Mouse (Mus musculus) T-helper 1 cell (primary cell): Measurements from ENCODE around the gene Usp35.

ENCODE experiments used
- in situ Hi-C: fragments of 300-600 bp; cut with MboI, MseI; formaldehyde crosslinking; loops from one replicate; pipeline ENCODE4 v1.15.1; 2025; ENCODE audit warnings: high pct_unique_total_duplicates

Gene Usp35

DNA sequence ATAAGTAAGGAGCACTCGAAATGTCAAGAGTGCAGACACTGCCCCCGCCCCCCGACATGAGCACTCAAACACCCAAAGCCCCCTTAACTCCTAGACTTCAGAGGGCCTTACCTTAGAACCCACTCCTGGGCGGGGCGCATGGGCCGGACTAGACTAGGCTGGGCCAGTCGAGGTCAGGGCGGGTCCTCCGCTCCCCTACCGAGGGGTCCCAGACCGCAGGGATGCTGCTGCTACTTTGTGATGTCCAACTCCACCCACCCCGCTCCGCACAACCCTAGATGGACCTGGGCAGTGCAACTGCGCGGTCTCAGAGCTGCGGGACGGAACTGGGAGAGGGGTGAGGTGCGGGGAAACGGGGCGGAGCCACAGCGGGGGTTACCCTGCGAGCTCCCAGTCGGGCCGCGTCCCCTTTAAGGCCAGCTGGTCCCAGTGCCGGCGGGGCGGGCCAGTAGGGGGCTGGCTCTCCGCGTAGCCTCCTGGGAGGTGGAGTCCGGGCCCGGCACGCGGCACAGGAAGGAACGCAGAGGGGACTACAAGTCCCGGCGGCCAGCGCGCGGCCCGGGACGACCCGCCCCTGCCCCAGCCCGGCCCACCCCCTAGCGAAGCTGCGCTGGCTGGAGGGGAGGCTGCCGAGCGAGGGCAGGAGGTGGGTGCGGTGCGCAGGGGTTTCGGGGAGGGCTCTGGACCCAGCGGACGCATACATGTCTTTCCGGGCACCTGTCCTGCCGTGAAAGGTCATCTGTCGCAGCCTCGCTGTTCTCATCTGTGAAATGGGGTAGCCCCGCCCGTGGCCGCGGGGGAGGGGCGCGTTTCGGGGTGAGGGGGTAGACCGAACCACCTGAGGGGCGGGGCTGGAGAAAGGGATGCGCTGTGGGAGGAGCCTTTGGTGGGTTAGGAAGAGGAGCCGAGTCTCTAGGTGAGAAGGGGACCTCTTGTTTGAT is at the start of gene Usp35, which contains the start of gene Kctd21:
Usp35 (minus strand) TSS at position 295 of the 941 bp plus-strand sequence.
Kctd21 (plus strand) TSS at position 602 of the 941 bp plus-strand sequence.
- in situ Hi-C loops: no loop called here

GRCm38 (mm10) chr7:97380500-97381123 is 48.8 kb upstream of the Usp35 start:
- in situ Hi-C loops: no loop called here

DNA sequence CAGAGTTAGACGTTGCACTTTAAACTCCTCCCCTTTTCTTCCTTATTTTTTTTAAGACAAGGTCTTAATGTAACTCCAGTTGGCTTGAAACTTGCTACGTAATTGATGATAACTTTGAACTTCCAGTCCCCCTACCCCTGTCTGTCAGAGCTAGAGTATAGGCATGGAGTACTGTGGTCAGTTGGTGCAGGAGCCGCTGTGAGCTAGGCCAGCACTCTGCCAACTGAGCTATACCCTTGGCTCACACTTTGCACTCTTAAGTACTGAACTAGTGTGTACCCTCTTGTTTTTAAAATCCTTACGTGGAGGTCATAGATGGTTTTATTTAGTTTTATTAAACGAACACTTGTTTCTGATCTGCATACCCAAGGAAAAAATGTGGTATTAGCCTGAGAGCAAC is 47.5 kb upstream of the Usp35 start:
- in situ Hi-C loops: no loop called here

DNA sequence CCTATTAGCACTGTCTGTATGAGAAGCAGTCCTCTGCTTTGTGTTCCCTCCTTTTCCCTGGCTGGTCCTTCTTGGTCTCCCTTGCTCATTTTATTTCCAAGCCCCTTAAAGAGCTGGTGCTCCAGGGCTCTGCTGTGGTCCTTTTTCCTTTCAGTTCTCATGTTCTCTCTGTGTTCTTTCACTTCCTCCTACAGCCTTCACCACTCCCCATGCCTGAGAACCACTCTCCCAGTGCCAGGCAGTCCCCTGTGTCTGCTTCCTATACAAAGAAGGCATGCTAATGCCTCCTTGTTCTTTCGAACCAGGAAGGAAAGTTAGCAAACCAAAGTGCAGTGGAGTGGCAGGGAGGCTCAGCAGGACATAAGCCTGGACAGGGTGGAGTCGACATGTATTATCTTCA is 44.1 kb upstream of the Usp35 start:
- in situ Hi-C loops: no loop called here

GRCm38 (mm10) chr7:97375101-97375500 is 43.3 kb upstream of the Usp35 start:
- in situ Hi-C loops: no loop called here

GRCm38 (mm10) chr7:97365887-97366286 is 34.1 kb upstream of the Usp35 start:
- in situ Hi-C loops: no loop called here

DNA sequence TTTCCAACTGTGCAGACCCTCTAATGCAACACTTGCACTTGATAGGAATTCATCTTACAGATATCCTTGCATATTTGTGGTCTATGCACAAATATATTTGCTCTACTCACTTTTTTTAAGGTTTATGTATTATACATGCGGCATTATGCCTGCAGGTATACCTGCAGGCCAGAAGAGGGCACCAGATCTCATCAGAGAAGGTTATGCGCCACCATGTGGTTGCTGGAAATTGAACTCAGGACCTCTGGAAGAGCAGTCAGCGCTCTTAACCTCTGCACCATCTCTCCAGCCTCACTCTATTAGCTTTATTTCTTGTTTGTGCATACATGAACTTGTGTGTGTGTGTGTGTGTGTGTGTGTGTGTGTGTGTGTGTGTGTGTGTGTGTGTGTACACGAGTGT is 29.6 kb upstream of the Usp35 start:
- in situ Hi-C loops: no loop called here

GRCm38 (mm10) chr7:97360955-97361354 is 29.1 kb upstream of the Usp35 start:
- in situ Hi-C loops: no loop called here

DNA sequence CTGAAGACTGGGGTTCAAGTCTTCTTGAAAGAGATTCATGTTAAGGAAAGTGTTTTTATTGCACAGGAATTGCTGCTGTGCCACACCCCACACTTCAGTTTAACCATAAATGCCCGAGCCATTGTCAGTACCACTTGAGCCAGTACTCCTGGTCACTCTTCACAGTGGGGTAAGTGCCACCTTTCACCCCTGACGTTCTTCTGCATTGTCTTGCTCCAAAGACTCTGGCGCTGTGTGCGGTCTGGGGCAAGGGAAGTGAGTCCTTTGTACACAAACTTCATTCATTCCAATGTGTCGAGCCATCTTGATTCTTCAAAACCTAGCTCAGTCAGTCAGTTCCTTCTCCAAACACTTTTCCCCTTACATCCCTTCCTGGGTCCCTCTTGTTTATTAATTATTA is 28.3 kb upstream of the Usp35 start:
- in situ Hi-C loops: no loop called here

GRCm38 (mm10) chr7:97358347-97358746 is 26.5 kb upstream of the Usp35 start:
- in situ Hi-C loops: no loop called here

DNA sequence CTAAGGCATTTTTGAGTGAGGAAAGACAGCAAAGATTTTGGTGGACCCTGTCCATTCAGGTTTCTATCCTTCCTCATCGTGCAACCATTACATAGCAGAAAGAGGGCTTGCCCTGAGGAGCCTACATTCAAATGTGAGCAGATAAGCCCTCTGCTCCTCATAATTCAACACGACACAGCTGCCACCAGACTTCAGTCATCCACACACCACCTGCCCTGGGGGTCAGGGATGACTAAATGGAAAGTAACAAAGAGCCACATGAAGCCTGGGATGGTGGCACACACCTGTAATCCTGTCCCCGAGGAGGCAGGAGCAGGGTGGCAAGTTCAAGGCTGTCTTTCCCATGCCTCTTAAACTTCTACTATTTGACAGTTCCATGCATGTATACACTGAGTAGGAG is 26.0 kb upstream of the Usp35 start:
- in situ Hi-C loops: no loop called here

DNA sequence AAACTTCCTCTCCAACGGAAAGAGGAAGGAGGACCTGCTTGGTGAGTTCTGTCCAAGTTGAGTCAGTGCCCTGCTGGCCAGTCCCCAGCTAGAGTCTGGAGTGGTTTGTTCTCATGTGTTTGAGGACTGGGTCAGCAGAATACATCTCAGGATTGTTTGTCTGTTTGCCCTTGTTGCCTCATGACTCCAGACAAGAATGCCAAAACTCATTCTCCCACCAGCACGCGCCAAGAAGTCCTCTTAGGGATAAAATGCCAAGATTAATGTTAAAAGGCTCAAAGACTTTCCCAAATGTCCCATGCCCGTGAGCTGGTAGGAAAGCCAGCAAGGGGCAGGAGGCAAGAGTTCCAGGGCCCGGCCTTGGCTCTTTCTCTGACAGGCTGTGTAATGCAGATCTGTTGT is 25.1 kb upstream of the Usp35 start:
- in situ Hi-C loops: no loop called here

DNA sequence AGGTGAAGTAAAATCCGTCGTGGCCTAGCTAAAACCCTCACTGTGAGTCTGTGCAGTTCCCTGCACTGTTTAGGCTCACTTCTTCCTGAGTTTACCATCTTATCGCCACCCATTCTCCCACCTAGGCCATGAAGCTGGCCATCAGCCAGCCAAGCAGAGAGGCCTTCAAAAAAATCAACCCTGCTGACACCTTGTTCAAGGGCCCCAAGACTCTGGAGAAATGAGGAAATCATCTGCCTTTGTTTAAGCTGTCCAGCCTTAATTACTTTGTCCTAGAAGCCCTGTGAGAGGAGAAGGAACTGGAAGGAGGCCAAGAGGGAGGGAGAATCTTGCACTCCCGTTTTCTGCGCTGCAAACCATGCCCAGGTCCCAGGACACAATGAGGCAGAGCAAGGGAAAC is 24.4 kb upstream of the Usp35 start:
- in situ Hi-C loops: no loop called here

DNA sequence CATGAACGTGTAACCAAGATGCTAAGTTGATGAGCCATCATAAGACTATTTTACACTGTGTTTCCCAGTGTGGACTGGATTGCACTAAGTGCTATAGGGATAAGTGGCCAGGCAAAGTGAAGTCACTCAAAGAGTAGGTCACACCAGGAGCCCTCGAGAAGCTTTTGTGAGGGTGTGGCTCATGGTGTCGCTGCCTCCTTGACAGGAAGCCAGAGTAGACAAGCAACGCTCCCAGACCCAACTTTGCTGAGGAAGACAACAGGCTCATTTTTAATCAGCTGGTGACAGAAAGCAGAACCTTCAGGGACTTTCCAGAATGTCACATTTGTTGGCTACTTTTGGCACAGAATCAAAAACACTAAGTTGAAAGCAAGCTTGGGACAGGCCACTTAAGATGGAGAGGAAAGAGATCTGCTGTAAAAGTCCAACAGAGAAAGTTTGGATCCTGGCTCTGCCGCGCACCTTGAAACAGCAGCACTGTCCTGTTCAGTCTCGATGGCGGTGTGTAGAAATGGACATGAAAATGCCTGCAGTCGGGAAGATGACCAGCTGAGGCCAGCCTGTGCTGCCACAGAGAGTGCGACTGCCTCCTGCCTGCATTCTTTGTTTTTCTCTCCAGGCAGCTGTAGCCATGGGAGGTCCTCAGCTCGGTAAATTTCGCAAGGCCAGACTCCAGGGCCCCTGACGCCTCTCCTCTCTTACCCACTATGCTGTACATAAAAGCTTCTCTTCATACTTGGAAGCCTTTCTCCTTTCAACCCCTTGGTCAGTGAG is 23.4 kb upstream of the Usp35 start:
- in situ Hi-C loops: no loop called here

GRCm38 (mm10) chr7:97353356-97353755 is 21.5 kb upstream of the Usp35 start:
- in situ Hi-C loops: no loop called here

DNA sequence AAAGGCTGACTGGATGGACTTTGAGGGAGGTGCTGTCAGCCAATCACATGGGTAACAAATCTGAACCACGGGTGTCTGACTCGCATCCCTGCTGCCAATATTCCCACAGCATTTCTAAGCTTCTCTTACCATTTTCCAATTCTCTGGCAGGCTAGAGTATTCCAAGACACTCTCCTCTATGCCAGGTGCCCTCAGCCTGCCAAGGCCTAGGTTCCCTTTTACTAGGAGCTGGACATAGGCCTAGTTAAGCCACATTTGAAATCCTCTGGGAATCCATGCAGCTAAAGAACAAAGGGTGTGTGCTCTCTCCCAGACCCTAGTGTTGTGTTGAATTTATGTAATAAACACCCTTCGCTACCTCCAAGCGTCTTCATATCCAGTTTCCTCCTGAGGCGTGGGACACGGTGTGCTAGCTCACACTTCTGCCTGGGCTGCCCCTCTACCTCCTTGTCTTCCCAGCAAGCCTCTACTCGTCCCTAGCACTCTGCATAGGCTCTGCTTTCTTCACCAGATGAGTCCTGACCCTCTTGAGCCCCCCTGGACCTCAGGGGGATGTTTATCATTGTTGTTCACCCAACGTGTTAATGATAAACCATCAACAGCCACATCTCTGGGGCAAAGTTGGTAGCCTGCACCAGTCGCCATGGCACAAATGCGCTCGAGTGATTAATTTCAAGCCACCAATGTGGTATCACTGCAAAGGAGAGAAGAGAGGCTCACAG is 20.1 kb upstream of the Usp35 start:
- in situ Hi-C loops: no loop called here

DNA sequence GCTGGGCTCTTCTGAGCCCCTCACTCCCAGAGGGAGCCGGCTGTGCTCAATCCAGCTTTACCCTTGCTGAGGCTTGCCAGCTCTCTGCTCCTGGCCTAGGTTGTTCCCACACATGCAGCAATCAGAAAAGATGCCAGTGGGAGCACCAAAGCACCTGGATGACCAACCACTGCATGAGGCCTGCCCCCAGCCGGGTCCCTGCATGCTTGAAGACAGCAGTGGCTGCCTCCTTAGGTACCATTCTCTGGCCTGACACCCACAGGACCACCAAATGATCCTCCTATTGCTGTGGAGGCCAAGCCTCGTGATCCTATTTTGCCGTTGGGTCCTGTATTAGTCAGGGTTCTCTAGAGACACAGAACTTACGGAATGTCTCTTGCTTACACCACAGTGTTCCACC is 19.1 kb upstream of the Usp35 start:
- in situ Hi-C loops: no loop called here

DNA sequence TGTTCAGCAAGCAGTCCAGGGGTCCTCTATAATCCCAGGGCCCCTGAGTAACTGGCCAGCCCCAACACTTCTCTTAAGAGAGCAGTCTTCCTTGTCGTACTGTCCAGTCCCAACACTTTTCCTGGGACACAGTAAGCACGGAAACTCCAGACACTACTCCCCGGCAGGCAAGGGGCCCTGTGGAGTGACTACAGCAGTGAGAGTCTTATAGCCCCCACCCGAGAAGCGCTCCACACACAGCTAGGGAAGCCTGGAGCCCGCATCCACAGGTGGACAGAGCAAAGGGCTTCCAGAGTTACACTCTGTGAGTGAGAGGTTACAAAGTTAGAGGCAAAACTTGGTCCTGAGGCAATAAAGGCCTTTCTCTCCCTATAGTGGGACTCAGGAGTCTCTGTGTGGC is 17.6 kb upstream of the Usp35 start:
- in situ Hi-C loops: no loop called here

GRCm38 (mm10) chr7:97348836-97349235 is 17.0 kb upstream of the Usp35 start:
- in situ Hi-C loops: no loop called here

- in situ Hi-C loops: no loop called here
Observed at GRCm38 (mm10) chr7:97348318-97348717, 16.5 kb upstream of the Usp35 start.

DNA sequence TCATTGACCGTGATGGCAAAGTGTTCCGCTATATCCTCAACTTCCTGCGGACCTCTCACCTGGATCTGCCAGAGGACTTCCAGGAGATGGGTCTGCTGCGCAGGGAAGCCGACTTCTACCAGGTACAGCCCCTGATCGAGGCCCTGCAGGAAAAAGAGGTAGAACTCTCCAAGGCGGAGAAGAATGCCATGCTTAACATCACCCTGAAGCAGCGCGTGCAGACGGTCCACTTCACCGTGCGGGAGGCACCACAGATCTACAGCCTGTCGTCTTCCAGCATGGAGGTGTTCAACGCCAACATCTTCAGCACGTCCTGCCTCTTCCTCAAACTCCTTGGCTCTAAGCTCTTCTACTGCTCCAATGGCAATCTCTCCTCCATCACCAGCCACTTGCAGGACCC is 15.6 kb upstream of the Usp35 start:
- in situ Hi-C loops: no loop called here

- in situ Hi-C loops: no loop called here
Observed at GRCm38 (mm10) chr7:97346822-97347166, 15.0 kb upstream of the Usp35 start.
